Mouse (Mus musculus) urinary bladder, adult 2 months (tissue): ENCODE results near the gene Spata6. TPM values are rescaled to one million over a fixed set of nuclear protein-coding genes. Genes with fewer than 3 reads are reported as not detected.

Source experiments
- DNase-seq: peaks from one replicate; pipeline ENCODE4 v3.0.0; 2022; ENCODE audit warnings: low spot score
- polyA plus RNA-seq: library from polyadenylated mRNA; depleted of rRNA; stranded (reverse); fragments of >200 nt; gene quantifications from 2 replicates; pipeline ENCODE4 v1.2.3, GENCODE M21; 2012; rRNA removed

Spata6 gene
- polyA plus RNA-seq, 1 experiment, result 28.2 TPM

GRCm38 (mm10) chr4:111838882-111839281 lies 119.1 kb downstream of the Spata6 start:
- DNase-seq, result no peak

GRCm38 (mm10) chr4:111852626-111853025 lies 132.8 kb downstream of the Spata6 start:
- no peak for DNase-seq

- no peak for DNase-seq
Measured at GRCm38 (mm10) chr4:111866701-111867100, 146.9 kb downstream of the Spata6 start.

GRCm38 (mm10) chr4:111867743-111868401 lies 148.1 kb downstream of the Spata6 start:
- DNase-seq, result no peak

Other genes starting within 250 kb of the Spata6 start
- gene Slc5a9, start 182.9 kb downstream of the Spata6 start, polyA plus RNA-seq, result 2.4 TPM in 2 replicates
- 0.17 and 0.28 TPM in 2 replicates for gene Skint8, start 199.4 kb downstream of the Spata6 start, polyA plus RNA-seq